Mouse (Mus musculus) kidney, postnatal 4 days (tissue): ENCODE results near the gene Fam186b.

ENCODE experiments used
- DNase-seq, 2 experiments: peaks; one replicate each; pipeline ENCODE4 v3.0.0; 2021; ENCODE audit warnings: mixed read lengths in 2 of 2

Fam186b gene

DNA sequence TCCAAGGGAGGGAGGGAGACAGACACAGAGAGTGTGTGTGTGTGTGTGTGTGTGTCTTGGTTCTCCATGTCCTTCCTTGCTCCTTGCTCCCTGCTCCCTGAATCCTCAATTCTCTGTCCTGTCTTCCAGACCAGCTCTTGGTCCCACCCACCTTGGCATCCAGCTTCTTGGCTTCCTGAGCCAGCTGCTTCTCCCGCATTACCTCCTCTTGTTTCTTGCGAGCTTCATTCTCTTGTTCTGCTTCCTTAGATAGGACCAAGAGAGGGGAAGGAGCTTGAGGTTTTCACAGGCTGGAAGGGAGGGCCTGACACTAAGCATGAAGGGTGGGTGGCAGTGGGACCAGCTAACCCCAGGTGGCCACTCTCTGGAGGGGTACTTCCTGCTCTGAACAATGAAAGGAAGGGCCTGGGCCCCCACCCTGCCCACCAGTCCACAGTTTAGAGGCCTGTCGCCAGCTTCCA, 23.8 kb upstream of the Fam186b start:
- peak; percentile 46 to 63 for DNase-seq

DNA sequence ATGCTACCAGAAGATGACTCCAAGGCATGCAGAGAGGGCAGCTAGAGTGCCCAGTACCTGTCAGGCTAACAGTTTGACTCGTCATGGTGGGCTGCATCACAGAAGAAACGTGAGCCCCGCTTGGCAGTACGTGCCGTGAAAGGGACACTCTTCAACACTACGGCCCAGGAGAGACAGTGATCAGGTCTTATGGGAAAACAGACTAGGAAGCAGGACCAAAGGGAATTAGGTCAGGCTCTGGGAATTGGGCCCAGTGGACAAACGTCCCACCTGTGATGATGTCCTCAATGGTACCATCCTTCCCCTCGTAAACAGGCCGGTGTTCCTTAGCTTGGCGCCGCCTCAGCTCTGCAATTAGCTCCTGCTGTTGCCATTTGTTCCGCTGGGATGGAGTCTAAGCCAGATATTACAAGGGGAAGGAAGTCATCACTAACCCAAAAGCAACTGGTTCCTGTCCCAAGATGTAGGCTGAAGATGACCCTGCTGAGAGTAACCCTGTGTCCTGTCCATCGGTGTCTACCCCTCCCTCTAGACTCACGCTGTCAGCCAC, 23.2 kb upstream of the Fam186b start:
- peak in 1 of 2 experiments; percentile 36 for DNase-seq

DNA sequence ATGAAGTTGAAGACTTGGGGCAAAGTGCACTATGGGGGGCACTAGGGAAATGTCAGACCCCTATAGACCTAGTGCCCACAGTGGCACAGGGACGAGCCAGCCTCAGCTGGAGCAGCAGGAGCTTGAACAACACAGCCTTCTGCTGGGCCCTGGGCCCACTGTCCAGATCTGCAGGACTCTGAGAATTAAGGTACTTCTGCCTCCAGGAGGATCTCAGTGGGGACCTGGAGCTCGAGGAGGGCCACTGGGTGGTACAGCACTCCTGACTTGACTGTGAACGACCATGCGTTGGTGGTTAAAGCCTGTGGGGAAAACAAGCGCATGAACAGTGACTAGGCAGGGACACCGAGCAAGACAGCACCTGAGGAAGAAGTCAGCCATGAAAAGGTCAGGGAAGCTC, 22.4 kb upstream of the Fam186b start:
- no peak for DNase-seq

DNA sequence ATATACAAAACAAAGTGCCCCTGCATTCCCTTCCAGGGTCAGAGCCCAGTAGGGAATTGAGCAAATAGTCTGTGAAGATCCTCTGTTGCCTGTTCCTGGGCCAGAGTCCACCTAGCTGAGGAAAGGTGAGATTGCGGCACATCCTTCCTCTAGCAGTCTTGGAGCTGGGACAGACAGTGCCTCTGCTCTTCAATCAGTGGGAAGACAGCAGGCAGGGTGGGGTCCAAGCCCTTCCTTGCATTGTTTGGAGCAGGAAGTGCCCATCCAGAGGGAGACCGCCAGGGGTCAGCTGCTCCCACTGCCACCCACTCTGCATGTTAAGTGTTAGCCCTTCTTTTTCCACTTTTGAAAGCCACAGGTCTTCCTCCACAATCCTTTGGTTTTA, 21.6 kb upstream of the Fam186b start:
- DNase-seq: peak; percentile 64 to 74

DNA sequence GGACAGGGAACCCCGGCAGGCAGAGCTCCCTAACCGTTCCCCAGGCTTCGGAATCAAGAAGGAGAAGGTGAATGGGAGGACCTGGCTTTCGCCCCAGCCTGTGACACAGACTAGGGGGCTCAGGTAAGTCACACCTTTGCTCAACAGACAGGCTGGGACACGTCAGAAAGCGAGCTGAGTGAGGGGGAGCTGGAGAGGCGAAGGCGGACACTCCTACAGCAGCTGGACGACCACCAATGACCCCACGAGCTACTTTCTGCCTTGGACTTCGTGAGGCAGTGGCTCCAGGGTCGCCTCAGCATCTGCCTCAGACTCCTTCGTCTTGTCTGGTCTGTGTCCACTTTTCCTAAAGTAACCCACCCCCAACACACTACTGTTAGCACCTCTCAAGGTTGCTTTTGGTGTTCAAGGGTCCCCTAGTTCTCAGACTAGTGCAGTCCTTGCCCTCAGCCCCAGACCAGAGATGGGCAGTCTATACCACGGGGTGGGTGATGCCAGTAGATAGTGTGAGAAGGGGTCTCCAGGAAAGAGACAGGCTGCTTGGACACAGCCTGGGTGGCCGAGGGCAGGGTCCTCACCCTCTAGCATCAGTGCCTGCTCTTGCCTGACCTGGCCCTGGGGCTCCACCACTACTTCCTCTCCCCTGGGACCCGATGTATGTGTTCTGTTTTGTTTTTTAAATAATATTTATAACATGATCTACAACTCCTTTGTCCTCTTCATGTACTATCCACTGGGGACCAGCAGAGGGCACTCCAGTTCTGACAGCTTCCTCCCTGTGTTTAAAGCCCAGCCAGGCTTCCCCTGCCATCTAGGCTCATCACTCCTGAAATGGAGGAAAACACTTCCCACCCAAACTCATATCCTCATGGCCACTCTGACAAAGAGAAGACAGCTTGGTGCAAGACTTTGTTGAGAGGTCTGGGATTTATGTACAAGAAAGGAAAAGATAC, 20.9 kb upstream of the Fam186b start:
- DNase-seq: peak; percentile 87 to 91

DNA sequence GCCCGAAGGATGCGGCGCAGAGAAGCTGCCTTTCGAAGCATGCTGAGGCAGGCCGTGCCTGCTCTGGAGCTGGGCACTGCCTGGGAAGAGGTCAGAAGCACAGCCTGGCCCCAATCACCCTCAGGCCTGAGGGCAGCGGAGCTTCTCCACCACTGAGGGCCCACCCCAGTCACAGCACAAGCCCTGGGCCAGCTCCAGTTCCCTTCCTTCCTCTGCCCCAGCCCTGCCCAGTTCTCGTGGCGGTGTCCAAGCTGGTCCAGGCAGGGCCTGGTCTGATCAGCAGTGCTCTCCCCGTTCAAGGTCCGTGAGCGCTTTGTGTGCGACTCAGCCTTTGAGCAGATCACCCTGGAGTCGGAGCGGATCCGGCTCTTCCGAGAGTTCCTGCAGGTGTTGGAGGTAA, 19.2 kb upstream of the Fam186b start:
- DNase-seq: peak in 1 of 2 experiments; percentile 43

DNA sequence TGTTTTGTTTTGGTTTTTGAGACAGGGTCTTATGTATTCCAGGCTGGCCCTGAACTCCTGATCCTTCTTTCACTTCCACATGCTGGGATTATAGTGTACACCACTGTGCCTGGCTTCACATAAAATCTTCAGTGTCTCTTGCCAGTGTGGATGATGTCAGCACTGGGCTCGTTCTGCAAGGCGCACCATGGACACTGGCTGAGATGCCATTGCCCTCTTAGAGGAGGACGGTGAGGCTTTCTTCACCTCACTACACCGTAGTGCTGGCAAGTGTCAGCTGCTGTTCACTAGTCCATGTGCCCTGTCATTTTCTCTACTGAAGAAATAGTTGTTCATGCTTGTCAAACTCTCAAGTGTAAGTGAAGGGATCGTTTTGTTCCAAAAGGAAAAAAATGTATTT, 14.9 kb upstream of the Fam186b start:
- DNase-seq: no peak

DNA sequence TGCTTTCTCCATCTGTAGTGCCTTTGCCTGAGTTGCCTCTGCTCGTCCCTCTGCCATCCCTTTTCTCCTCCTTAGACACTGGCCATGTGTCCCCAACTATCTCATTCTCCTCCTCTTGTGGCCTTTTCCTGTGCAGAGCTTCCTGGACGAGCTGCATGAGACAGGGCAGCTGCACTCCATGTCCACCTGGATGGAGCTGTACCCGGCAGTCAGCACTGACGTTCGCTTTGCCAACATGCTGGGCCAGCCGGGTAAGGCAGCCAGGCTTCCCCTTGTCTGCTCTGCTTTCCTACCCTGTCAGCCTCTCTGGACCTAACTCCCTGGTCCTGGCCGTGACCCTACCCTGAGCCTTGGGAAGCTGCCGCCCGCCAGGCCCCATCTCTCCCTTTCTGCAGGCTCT, 13.9 kb upstream of the Fam186b start:
- DNase-seq: no peak

DNA sequence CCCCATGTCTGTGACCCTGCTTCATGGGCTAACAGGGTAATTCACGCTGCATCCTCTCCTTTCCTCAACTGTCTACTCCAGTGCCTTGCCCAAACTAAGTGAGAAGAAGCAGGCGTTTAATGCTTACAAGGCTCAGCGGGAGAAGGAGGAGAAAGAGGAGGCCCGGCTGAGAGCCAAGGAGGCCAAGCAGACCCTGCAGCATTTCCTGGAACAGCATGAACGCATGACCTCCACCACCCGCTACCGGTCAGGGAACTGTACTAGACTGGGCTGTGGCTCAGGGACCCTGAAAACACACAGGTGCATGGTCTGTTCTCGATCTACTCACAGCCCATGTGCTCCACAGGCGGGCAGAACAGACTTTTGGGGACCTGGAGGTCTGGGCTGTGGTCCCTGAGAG, 11.8 kb upstream of the Fam186b start:
- DNase-seq: no peak

DNA sequence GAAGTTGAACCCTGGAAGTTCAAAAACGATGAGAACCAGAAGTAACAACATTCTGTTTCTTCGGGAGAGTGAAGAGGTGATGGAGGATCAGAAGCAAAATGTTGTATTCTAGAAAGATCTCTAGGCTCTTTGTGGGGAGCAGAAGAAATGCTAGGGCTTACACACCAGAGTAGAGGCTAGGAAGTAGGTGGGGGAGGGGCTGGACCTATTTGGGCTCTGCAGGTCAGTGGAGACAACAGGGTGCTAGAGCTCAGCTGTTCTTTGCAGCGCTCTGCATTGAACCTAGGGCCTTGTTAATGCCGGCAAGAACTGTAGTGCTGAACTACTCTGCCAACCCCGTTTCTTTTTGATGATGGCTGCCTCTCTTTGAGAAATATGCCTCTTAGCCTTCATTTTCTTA, 525 bp upstream of the Fam186b start:
- peak in 1 of 2 experiments; percentile 37 for DNase-seq

DNA sequence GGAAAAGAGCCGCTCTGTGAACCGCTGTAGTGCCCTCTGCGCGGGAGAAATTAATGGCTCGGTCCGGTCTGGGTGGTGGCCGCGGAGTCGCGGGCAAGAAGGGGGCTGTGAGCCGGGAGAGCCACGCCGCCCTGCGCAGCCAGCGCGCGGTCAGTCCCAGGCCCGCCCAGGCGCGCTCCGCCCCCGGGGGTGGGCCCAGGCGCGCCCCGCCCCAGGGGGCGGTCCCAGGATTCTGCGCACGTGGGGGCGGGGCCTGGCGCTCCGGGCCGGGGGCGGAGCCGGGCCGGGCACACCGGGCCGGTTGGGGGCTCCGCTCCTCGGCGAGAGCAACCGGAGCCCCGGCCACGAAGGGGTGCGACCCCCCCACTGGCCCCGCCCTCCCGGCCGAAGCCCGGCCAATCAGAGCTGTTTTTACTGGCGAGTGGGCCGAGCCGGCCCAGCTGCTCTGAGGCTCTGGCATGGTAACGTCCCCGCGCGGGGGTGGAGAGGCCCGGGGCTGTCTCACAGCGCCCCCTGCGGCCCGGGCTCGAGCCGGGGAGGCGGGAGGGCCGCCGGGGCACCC, 794 bp downstream of the Fam186b start, which contains the start of gene Prpf40b:
Gene Prpf40b (plus strand): TSS at position 275 of the 562 bp plus-strand sequence.
- peak; percentile 94 to 97 for DNase-seq

DNA sequence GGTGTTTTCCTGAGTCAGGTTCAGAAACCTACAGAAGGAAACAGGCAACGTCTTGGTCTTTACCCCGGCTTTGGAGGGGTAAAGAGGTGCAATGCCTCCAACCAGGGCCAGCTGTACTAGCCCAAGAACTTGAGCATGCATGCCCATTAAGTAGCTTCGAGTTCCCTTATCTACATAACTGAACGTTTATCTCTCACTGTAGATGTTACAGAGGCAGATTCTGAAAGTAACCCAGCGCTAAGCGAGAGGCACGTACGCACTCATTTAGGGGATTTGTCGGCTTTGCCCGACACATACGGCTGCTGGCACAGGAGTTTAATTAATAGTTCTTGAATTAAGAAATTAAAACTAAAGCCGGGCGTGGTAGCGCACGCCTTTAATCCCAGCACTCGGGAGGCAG, 1.4 kb downstream of the Fam186b start:
- no peak for DNase-seq

DNA sequence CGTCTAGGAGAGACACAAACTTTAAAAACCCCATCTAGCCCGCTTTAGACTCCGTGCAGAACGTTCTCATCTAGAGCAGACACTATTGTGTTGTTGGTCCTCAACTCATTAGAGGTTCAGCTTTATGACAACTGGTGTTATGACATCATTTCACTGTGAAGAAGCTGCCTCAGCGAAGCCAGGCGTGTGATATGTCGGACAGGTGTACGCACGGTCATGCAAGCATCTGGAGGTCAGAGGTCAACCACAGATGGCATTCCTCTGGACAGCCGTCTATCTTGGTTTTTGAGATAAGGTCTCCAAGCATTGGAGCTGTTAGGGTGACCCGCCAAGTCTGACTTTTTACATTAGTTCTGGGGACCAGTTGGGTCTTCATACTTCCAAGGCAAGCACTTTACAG, 5.1 kb downstream of the Fam186b start:
- DNase-seq: no peak

DNA sequence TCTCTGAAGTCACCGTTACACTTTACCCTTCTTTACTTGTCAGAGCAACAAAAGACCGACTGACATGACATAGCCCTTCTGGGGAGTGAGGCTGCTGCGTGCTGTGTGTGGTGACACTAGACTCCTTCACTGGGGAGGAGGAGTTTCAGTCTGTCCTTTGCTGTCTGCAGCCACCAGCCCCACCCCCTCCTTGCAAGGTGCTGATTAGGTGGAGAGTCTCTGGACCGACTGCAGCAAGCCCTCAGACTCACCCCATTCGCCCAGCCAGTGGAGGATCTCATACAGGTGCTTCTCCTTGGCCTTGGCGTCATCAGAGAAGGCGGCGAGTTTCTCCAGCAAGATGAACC, 10.5 kb downstream of the Fam186b start:
- DNase-seq: no peak

DNA sequence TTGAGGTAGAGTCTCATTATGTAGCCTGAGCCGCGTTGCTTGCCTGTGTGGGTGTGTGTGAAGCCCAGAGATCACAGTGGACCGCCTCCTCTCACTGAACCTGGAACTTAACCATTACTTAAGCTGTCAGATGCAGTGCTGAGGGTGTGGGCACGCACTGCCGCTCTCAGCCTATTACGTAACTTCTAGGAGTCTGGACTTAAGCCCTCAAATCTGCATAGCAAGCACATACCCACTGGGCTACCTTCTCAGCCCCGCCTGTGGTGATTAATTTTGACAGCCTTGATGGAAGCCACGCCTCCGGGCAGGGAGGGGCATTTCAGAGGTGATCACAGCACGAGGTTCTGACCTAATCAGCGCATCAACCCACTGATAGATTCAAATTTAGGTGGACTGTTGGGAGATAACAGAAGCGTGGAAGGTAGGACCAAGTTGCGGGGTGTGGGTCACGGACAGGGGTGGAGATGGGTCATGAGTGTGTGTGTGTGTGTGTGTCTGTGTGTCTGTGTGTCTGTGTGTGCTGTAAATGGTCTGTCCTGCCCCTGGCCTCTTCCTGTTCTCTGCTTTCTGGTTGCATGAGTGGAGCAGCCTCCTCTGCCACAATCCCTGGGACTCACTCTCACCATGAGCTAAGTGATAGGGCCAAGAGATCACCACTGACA, 11.0 kb downstream of the Fam186b start:
- DNase-seq: peak; percentile 39 to 67

DNA sequence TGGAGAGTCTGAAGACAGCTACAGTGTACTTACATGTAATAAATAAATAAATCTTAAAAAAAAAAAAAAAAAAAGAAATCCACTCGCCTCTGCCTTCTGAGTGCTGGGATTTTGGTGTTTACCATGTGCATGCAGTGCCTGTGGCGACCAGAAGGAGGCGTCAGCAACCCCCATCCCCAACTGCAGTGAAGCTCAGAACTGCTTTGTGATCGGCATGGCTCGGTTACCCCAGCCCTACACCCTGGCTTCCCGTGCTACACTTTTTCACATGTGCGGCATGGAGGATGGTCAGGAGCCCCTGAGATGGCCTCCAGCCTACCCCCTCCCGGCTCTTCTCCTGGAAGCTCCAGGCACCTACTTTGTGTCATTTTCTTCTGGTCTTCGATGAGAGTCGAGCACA, 12.2 kb downstream of the Fam186b start:
- DNase-seq: peak in 1 of 2 experiments; percentile 24

DNA sequence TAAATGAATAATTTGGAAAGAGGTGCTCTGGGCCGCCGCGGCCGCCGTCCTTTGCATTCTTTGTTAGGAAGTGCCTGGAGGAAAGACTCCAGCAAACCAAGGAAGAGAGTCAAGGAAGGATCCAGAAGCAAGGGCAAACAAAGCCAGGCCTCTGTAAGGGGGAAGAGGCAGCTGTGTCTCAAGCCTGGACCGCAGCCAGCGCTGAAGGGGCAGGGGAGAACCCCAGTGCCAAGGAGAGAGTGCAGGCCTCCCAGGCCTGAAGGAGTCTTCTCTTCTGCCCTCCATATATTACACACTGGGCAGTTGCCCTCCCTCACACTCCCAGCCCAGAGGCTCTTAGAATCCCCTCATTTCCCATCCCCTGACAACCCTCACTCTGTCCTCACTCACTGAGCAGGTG, 17.4 kb downstream of the Fam186b start:
- DNase-seq: no peak

DNA sequence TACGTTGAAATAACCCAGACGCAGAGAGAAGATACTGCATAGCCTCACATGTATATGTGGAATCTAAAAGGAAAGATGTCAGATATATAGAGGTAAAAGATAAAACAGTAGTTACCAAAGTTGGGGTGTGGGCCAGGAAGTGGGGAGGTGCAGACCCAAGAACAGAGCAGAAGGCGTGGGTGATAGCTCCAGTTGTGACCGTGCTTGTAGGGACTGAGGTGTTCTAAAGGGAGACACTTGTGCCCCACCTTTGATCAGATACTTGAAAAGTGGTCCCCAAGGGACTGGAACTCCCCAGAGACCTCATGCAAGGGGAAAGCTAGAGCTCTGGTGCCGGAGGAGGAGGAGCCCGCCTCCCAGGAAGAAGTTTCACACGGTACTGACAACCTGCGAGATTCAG, 19.6 kb downstream of the Fam186b start:
- no peak for DNase-seq

DNA sequence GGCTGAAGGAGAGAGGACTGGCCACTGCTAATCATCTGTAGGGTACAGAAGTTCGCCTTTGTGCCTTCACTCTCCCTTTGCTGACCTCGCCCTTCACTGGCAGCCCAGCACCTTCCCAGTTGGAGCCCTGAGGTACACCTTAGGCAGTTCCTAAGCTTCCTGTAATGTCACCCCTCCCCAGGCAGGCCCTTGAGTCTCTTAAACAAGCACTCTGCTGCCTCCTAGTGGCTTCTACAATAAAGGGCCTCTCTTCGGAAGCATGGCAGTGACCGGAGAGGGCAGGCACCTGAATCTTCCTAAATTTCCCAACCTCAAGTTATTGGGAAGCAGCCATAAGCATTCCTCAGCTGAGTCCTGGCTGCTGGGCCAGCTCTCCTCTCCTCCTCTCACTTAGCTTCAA, 30.0 kb downstream of the Fam186b start:
- peak; percentile 70 to 80 for DNase-seq

DNA sequence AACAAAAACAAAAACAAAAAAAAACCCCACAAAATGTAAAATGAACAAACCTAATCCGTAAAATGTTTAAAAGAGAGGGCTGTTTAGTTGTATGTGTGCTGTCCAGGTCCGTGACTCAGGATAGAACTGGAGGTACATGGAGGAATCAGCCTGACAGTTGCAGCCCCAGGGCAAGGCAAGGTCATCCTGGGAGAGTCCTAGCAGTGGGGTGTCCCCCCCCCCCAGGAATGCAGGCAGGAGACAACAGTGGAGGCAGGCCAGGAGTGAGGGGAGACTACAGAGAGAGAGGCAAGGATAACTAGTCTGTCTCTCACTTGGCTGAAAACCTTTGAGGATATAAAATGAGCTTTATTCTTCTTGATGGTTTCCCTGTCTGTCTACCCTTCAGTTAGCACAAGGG, 31.3 kb downstream of the Fam186b start:
- no peak for DNase-seq

DNA sequence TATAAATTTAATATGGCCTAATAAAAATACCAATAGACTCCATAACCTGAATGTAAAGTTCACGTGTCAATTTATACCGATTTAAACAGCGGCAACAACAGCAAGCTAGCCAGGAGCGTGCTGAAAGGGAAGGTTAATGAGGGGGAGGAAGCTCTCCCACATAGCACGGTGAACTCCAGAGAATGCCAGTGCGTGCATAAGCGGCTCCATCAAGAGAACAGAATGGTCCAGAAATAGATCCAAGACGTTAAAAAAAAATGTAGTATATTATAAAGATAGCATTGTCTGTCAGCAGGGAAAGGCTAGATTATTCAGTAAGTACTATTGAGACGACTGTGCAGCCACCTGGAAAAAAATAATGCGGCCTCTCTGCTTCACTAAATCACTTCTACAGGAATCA, 33.0 kb downstream of the Fam186b start:
- DNase-seq: no peak

DNA sequence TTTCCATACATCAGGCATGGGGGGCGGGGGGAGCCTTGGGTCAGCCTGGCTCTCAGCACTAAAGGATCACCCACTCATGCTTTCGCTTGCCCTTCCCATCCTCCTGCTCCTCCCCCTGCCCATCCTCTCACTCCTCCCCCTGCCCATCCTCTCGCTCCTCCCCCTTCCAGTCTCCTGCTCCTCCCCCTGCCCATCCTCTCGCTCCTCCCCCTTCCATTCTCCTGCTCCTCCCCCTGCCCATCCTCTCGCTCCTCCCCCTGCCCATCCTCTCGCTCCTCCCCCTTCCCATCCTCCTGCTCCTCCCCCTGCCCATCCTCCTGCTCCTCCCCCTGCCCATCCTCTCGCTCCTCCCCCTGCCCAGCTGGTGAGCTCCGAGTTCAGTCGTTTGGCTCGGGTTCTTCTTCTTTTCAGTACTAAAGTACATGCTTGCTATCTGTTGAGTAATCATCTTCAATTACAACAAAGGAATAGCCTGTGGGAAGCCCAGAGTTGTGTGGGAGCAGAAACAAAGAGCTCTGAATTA, 35.9 kb downstream of the Fam186b start:
- DNase-seq: peak; percentile 83 to 89

DNA sequence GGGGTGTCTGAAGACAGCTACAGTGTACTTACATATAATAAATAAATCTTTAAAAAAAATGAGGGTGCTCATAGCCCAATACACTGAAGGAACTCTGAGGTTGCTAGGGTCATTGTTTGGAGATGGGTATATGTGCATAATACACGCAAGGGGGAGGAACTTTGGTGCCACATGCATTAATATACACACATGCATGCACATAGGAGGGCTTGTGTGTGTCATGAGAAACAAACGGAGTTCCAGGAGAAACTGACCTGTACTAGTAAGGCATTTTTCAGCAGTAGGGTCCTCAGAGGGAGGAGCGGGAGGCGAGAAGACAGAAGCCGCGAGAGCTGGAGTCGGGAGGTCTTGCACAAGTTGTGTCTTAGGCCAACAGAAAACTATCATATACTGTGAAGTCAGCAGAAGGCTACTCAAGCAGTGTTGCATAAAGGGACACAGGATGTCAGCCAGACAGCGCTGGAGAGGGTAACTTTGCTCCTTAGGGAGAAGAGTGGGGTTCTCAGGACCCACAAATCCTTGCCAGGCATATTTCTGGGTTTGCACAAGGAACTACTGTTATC, 36.4 kb downstream of the Fam186b start:
- DNase-seq: no peak
